Mouse (Mus musculus): ENCODE results near the gene Srbd1. TPM values are rescaled to one million over a fixed set of nuclear protein-coding genes. Genes with fewer than 3 reads are reported as not detected.

The Srbd1 gene
- total and polyA plus RNA-seq, 2 experiments from 2014 or later, result 7.4 to 12.1 TPM

DNA sequence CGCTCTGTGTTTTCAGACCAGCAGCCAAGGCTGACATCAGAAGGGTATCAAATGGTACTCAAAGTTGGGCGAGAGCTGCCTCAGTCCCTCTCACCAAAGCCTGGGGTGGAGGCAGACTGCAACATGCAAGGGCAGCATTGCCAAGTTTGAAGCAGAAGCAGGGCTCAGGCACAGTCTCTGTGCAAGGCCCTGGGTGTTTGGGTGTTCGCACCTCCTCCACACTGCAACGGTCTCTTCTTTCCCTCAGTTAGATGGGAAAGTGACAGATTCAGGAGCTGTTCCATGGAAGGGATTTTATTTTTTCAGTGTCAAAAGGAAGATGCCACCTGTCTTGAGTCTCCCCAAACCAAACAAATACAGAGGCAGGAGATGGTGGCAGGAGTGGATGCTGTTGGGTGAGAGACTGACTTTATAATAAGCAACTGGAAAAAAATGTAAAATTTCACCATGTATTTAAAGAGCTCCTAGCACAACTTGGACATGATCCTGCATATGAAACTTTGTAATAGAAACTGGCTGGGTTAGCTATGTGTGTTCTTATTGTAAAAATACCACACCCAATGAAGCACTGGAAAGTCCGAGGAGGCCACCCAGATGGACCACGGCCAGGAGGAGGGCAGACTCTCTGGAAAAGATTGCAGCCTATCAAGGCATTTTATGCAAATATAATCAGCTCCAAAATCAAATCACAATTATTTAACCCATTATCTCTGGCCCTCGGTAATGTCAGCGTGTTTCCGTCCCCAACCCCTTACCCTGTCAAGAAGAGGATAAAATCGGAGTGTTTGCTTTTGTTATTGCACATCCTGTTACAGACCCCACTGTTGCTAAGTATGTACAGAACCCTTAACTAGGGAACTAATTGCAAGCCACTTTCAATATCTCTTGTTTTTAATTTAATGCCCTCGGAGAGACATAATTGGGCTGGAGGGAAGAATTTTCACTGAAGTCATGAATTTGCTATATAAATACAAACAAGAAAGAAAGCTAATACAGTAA, 195.8 kb downstream of the Srbd1 start:
- Histone ChIP-seq H3K9ac (replicated peaks; ENCODE audit: low read length) (no peak overlapping the region), H3K27ac (no peak overlapping the region), H3K4me3 (ENCODE audit: low read length) (no peak overlapping the region), H3K36me3 (ENCODE audit: insufficient read depth, low read length) (no peaks in the 10 kb centered on the region), H3K4me2 (ENCODE audit: low read depth, low read length) (0 out of 2 replicates have a peak overlapping the region, but pooled peaks have one; percentile 18), H3K4me1 (ENCODE audit: insufficient read depth, low read length) (no peaks in the 10 kb centered on the region), H3K9me3 (ENCODE audit: low read length) (no peaks in the 10 kb centered on the region), H3K27me3 (ENCODE audit: insufficient read depth, low read length) (no peaks in the 10 kb centered on the region)
- WGBS, result 60% methylated on average over 11 of the region's 11 CpGs
- ATAC-seq (no peak), DNase-seq (ENCODE audit: low spot score) (no peak)
- TF ChIP-seq CTCF (IDR thresholded peaks at IDR 0.05; ENCODE audit: low read depth), result no peak

- no peaks in the 10 kb centered on the region for H3K27me3 ChIP-seq (ENCODE audit: insufficient read depth, low read length)
- H3K4me1 ChIP-seq (ENCODE audit: insufficient read depth, low read length), result no peaks in the 10 kb centered on the region
- H3K9me3 ChIP-seq (ENCODE audit: low read length), result no peaks in the 10 kb centered on the region
- no peak overlapping the region for H3K4me2 ChIP-seq (ENCODE audit: low read depth, low read length)
- DNase-seq (ENCODE audit: low spot score) (no peak), ATAC-seq (no peak)
- no peak for TF ChIP-seq CTCF (IDR thresholded peaks at IDR 0.05; ENCODE audit: low read depth)
- no peaks in the 10 kb centered on the region for H3K36me3 ChIP-seq (ENCODE audit: insufficient read depth, low read length)
- H3K27ac ChIP-seq, result no peak overlapping the region
- no peak overlapping the region for H3K4me3 ChIP-seq (ENCODE audit: low read length)
- 81% methylated on average over 4 of the region's 4 CpGs for WGBS
- H3K9ac ChIP-seq (replicated peaks; ENCODE audit: low read length), result no peak overlapping the region
These were observed 200.2 kb downstream of the Srbd1 start for GRCm38 (mm10) chr17:85944726-85945125.

- ATAC-seq (no peak), DNase-seq (ENCODE audit: low spot score) (no peak)
- Histone ChIP-seq H3K4me1 (ENCODE audit: insufficient read depth, low read length) (no peaks in the 10 kb centered on the region), H3K4me2 (ENCODE audit: low read depth, low read length) (no peak overlapping the region), H3K9ac (replicated peaks; ENCODE audit: low read length) (no peak overlapping the region), H3K27me3 (ENCODE audit: insufficient read depth, low read length) (no peaks in the 10 kb centered on the region), H3K9me3 (ENCODE audit: low read length) (no peaks in the 10 kb centered on the region), H3K27ac (no peak overlapping the region), H3K36me3 (ENCODE audit: insufficient read depth, low read length) (no peaks in the 10 kb centered on the region), H3K4me3 (ENCODE audit: low read length) (no peak overlapping the region)
- 53% methylated on average over 12 of the region's 12 CpGs for WGBS
- TF ChIP-seq CTCF (IDR thresholded peaks at IDR 0.05; ENCODE audit: low read depth), result no peak
These were observed 200.9 kb downstream of the Srbd1 start for GRCm38 (mm10) chr17:85943994-85944640.

GRCm38 (mm10) chr17:85943551-85943981, 201.4 kb downstream of the Srbd1 start:
- DNase-seq (ENCODE audit: low spot score) (peak; percentile 23), ATAC-seq (peak; percentile 47; the same call in 1 of the 2 replicates)
- Histone ChIP-seq H3K9ac (replicated peaks; ENCODE audit: low read length) (no peak overlapping the region), H3K4me1 (ENCODE audit: insufficient read depth, low read length) (no peaks in the 10 kb centered on the region), H3K36me3 (ENCODE audit: insufficient read depth, low read length) (no peaks in the 10 kb centered on the region), H3K27ac (no peak overlapping the region), H3K4me2 (ENCODE audit: low read depth, low read length) (no peak overlapping the region), H3K9me3 (ENCODE audit: low read length) (no peaks in the 10 kb centered on the region), H3K27me3 (ENCODE audit: insufficient read depth, low read length) (no peaks in the 10 kb centered on the region), H3K4me3 (ENCODE audit: low read length) (no peak overlapping the region)
- TF ChIP-seq CTCF (IDR thresholded peaks at IDR 0.05; ENCODE audit: low read depth), result peak; percentile 29; the same call in 1 of the 2 replicates
- WGBS, result 33% methylated on average over 14 of the region's 14 CpGs

DNA sequence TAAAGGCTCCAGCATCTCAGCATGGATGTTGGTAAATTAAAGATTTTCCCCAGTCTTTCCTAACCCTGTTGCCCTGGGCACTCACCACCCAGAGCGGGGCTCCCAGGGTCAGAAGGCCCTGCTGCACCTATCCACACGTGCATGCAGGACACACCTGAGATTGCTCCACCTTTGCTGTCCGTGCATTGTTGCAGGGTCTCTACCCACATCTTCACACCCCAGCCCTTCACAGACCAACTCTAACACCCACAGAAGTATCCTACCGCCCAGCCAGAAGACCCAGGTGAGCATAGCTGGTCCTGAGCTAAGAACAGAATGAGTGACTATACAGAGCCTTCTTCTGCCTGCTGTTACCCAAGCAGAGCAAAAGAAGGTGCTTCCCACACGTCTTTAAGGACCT, 201.9 kb downstream of the Srbd1 start:
- no peak overlapping the region for H3K9ac ChIP-seq (replicated peaks; ENCODE audit: low read length)
- no peaks in the 10 kb centered on the region for H3K27me3 ChIP-seq (ENCODE audit: insufficient read depth, low read length)
- ATAC-seq (no peak), DNase-seq (ENCODE audit: low spot score) (no peak)
- no peak overlapping the region for H3K27ac ChIP-seq
- H3K4me3 ChIP-seq (ENCODE audit: low read length), result no peak overlapping the region
- no peaks in the 10 kb centered on the region for H3K9me3 ChIP-seq (ENCODE audit: low read length)
- WGBS, result 88% methylated on average over 5 of the region's 5 CpGs
- H3K4me1 ChIP-seq (ENCODE audit: insufficient read depth, low read length), result no peaks in the 10 kb centered on the region
- TF ChIP-seq CTCF (IDR thresholded peaks at IDR 0.05; ENCODE audit: low read depth), result no peak
- H3K4me2 ChIP-seq (ENCODE audit: low read depth, low read length), result no peak overlapping the region
- no peaks in the 10 kb centered on the region for H3K36me3 ChIP-seq (ENCODE audit: insufficient read depth, low read length)

DNA sequence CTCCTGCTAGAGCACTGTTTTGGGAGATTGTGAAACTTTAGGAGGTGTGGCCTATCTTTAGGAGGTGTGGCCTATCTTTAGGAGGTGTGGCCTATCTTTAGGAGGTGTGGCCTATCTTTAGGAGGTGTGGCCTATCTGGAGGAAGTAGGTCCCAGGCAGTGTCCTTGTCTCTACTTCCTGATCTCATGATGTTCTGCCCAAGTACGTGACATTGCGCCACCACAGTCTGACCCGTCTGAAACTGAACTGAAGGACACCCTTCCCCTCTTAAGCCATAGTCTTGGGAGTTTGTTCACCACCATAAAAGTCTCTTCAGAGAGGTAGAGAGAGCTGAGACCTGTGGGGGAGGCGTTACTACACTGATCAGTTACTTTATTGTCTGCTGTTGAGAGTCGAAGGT, 202.9 kb downstream of the Srbd1 start:
- H3K4me1 ChIP-seq (ENCODE audit: insufficient read depth, low read length), result no peaks in the 10 kb centered on the region
- DNase-seq (ENCODE audit: low spot score) (no peak), ATAC-seq (no peak)
- no peak overlapping the region for H3K27ac ChIP-seq
- TF ChIP-seq CTCF (IDR thresholded peaks at IDR 0.05; ENCODE audit: low read depth), result no peak
- H3K36me3 ChIP-seq (ENCODE audit: insufficient read depth, low read length), result no peaks in the 10 kb centered on the region
- H3K9me3 ChIP-seq (ENCODE audit: low read length), result no peaks in the 10 kb centered on the region
- no peak overlapping the region for H3K4me3 ChIP-seq (ENCODE audit: low read length)
- H3K9ac ChIP-seq (replicated peaks; ENCODE audit: low read length), result no peak overlapping the region
- H3K27me3 ChIP-seq (ENCODE audit: insufficient read depth, low read length), result no peaks in the 10 kb centered on the region
- no peak overlapping the region for H3K4me2 ChIP-seq (ENCODE audit: low read depth, low read length)
- WGBS, result 96% methylated on average over 5 of the region's 5 CpGs

Measured in hindbrain, postnatal 0 days (tissue).